Mouse (Mus musculus): ENCODE data around the gene Nprl2.

The Nprl2 gene

GRCm38 (mm10) chr9:107577871-107578270 lies 35.8 kb downstream of the Nprl2 start:
- no peak for DNase-seq (ENCODE audit: low spot score)

GRCm38 (mm10) chr9:107578587-107578986 lies 36.6 kb downstream of the Nprl2 start, which contains the start of gene Naa80:
TSS of gene Naa80 (plus strand) at chr9:107578887.
- no peak for DNase-seq (ENCODE audit: low spot score)

GRCm38 (mm10) chr9:107579023-107579900 lies 37.2 kb downstream of the Nprl2 start:
- no peak for DNase-seq (ENCODE audit: low spot score)

GRCm38 (mm10) chr9:107580501-107581317 lies 38.7 kb downstream of the Nprl2 start, which contains the start of gene Hyal3:
TSS of gene Hyal3 (plus strand) at chr9:107580818.
- DNase-seq (ENCODE audit: low spot score), result peak; percentile 90

- no peak for DNase-seq (ENCODE audit: low spot score)
Observed at GRCm38 (mm10) chr9:107581584-107581983, 39.6 kb downstream of the Nprl2 start.

- no peak for DNase-seq (ENCODE audit: low spot score)
Observed at GRCm38 (mm10) chr9:107582509-107583062, 40.6 kb downstream of the Nprl2 start.

GRCm38 (mm10) chr9:107583174-107583573 lies 41.1 kb downstream of the Nprl2 start:
- DNase-seq (ENCODE audit: low spot score), result no peak

- DNase-seq (ENCODE audit: low spot score), result no peak
Observed at GRCm38 (mm10) chr9:107586504-107586903, 44.5 kb downstream of the Nprl2 start.

GRCm38 (mm10) chr9:107586974-107587832 lies 45.2 kb downstream of the Nprl2 start, which contains the start of gene Ifrd2:
TSS of gene Ifrd2 (plus strand) at chr9:107587642.
- DNase-seq (ENCODE audit: low spot score), result peak; percentile 95

GRCm38 (mm10) chr9:107587833-107588639 lies 46.0 kb downstream of the Nprl2 start:
- peak; percentile 64 for DNase-seq (ENCODE audit: low spot score)

- no peak for DNase-seq (ENCODE audit: low spot score)
Observed at GRCm38 (mm10) chr9:107590058-107590772, 48.2 kb downstream of the Nprl2 start.

- no peak for DNase-seq (ENCODE audit: low spot score)
Observed at GRCm38 (mm10) chr9:107590773-107591060, 48.7 kb downstream of the Nprl2 start.

GRCm38 (mm10) chr9:107593101-107593976 lies 51.3 kb downstream of the Nprl2 start:
- no peak for DNase-seq (ENCODE audit: low spot score)

- DNase-seq (ENCODE audit: low spot score), result no peak
Observed at GRCm38 (mm10) chr9:107594281-107595062, 52.4 kb downstream of the Nprl2 start.

All from testis, postnatal 10 days (tissue).